Mouse (Mus musculus) inflammation-experienced regulatory T-cells, adult 6 months (primary cell): Measurements from ENCODE around the gene Spata17. TPM values are rescaled to one million over a fixed set of nuclear protein-coding genes. Genes with fewer than 3 reads are reported as not detected.
A peak's percentile ranks its signal among the peaks of the same experiment; 100 is the strongest.

Source experiments
- ATAC-seq: one replicate; pipeline ENCODE4 v1.8.0; 2017
- polyA plus RNA-seq, 3 experiments: library from polyadenylated mRNA; unstranded; fragments of 100-300 nt; shearing (Covaris generic); gene quantifications; one replicate each; pipeline ENCODE4 v1.2.1; 2017

Gene Spata17
- polyA plus RNA-seq: not detected

DNA sequence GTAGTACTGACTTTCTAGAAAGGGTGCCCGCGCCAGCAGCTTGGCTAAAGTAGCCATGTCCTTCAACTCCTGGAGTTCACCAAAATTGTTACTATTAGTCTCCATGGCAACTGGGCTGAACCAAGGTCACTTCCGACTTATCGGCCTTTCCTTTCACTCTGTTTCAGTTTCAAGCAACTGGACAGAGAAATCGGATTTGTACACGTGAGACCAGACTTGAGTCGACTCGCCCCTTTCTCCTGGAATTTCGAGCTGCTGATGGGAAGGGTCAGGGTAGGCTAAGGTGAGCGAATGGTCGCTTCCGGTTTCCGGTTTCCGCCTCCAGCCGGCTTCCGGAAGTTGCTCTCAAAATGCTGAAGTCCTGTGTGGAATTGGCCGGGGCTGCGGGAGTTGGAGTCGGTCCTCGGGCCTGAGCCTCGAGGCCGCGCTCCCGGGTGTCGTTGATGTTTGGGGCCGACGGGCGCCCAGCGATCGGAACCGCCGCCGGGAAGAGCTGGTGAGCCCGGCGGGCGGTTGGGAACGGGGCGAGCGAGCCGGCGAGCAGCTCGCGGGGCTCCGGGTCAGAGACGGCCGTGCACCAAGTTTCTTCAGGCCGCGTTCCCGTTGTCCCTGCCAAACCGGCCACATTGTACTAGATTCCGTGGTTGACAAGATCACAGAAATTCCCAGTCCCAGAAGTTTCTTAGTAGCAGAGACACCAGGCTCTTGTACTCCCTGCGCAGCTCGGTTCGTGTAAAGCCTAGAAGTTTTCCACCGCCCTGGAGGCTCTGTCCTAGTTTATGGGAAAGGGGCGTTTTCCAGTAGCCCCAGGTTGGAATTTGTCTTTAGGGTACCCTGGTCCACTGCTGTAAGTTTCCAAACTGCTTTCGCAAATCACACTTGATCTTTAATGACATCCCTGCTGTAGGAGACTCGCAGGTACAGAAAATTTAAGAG lies at the start of gene Spata17, which contains the start of gene Gpatch2:
Spata17 (minus strand) TSS at position 285 of the 936 bp plus-strand sequence.
Gpatch2 (plus strand) TSS at position 328 of the 936 bp plus-strand sequence.
- peak; percentile 87 for ATAC-seq

DNA sequence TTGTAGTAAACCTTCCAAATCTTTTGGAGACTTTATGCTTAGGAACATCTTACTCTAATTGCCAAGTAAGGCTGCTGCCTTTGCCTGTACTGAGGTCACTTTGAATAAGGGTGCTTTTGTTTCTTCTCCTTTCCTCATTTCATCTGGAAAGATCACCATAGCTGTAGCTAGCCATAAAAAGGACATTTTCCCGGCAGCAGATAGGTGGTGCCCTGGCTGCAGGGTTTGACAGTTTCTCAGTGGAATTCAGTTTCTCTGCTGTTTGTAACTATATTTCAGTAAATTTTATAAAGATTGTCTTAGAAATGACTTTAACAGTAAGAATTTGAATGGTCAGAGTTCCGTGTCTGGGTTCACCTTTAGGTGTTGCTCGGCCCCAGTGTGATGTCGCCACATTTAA lies 43.5 kb upstream of the Spata17 start:
- no peak for ATAC-seq

DNA sequence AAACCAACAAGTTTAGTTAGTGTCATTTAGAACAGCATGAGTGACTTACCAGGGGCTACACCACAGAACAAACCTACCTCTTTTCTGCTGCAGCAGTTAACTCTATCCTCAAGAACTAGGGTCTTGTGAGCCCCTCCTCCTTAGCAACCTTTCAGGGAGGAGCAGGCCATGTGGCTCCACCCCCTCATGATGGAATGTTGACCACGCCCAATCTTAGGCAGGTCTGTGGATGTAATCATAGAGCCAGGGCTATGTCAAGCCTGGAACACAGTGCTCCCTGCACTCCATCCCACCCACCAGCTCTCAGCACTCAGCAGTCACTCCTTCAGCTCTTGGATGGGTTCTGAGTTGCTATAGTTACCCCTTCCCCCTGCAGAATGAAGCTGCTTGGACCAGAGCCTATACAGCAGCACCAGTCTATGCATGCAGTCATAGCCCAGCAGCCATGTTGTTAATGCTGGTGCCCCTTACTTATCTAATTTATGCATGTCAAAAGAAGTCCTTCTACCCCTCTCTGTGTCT lies 35.5 kb upstream of the Spata17 start:
- ATAC-seq: no peak

DNA sequence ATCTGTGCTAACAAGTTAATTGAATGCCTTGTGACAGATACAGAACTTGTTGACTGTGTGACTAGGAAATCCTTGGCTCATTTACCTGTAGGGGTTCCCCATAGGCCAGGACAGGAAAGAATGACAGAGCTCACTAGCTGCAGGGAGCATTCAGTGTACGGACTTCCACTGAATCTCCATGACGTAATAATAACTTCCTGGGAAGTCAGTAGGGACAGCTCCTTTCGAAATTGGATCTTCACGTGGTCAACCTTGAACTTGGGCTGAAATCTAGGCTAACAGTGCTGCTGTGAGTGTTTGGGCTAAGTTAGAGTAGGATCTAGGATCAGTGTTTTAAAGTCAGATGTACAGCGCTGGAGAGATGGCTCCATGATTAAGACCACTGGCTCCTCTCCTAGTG lies 29.5 kb upstream of the Spata17 start:
- no peak for ATAC-seq

DNA sequence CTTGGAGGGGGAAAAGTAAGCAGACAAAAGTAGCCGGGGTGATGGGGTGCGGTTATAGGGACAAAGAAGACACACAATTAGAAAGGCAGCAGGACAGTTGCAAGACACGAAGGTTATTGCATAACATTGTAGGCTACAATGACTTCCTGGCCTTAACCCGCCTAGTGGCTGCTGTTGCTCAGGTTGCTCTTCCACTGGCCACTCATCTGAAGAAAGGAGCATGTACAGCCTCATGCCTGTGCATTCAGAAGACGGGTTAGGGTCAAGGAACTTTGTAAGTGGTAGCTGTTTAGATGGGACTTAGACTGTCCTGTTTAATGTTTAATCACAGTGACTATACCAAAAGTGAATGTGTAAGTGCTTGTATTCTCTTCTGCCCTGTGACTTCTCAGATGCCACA lies 26.1 kb upstream of the Spata17 start:
- no peak for ATAC-seq

DNA sequence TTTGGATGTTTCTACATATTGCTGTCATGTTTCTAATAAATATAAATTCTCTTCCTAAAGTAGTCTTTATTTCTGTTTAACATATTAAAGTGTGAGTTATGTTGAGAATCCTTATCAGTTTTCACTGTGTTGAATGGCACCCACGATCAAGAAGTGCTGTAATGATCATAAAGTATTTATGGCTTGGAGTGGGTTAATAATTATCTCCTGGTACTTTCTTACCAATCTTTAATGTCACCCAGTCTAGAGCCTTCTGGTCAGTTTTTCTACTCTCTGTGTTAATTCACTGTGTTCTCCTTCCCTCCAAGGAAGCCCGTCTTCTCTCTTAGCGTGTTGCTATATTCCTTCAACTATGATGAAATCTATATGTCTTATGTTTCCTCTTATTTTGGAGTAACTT lies 25.0 kb upstream of the Spata17 start:
- ATAC-seq: no peak

DNA sequence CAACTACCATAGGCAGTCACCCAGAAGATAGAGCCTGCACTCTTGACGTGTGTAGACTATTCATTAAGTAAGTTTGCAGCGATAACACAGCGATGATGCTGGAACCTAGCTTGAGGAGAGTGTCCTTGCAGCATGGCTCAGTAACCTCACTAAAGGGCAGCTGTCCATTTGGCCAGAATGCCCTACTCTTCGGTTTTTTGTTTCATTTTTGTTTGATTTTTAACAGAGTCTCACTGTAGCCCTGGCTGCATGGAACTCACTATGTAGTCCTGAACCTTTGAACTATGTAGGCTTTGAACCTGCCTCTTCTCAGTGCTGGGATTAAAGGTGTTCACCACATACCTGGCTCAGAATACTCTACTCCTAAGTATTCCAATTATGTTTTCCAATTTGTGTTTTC lies 22.8 kb upstream of the Spata17 start:
- ATAC-seq: no peak

DNA sequence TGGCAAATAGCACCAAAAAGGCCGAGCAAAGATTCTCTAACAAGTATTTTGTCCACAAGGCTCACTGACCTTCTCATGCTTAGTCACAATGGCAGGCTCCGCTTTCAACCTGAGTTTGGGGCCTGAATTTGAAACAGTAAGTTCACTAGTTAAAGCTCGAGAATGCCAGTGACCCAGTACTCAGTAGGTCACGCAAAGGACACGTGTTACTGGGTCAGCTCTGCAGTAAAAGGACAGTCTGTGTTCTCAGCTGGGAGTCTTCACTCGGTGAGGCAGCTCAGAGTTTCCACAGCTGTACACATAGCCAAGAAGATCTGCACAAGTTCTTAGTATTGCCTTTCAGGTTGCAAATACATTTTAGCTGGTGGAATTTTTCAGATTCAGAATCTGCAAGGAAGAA lies 21.0 kb upstream of the Spata17 start:
- ATAC-seq: no peak

DNA sequence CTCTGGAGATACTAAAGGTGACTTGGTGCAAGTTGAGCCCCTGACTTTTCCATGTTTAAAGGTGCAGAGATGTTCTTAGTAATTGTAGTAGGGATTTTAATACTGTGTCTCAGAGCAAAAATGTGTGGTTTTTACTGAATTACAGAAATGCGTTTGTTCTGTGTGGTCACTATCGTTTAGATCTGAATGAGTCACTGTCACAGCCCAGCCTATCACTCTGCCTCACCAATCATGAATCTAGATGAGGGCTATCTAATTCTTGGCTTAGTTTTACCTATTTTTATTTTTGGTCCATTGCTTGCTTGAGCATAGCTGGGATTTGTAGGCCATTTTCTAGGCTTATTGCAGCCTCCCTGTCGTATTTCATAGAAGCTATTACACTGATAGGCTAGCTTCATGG lies 19.9 kb upstream of the Spata17 start:
- no peak for ATAC-seq

DNA sequence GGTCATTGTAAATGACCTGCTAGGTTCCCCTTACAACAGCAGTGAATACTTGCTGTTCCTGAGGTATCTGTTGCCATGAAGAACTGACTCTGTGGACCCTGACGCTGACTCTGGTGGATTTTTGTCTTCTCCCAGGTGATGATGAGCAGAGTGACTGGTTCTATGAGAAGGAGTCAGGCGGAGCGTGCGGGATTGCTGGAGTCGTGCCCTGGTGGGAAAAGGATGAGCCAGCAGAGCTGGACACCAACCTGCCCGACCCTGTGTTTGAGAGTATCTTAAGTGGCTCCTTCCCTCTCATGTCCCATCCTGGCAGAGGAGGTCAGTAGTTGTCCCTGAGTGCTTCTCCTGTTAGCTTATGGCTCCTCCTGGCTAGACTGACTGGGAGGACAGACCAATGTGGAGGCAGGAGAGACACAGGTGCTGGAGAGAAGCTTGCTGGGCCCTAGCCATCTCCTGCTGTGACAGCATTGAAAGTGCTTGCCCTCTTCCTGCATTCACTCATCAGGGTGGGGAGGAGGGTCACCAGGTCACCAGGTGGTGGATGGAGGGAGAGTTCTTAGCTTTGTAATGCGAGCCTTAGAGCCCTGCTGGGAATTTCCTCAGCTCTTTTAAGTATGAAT lies 17.8 kb upstream of the Spata17 start:
- no peak for ATAC-seq

DNA sequence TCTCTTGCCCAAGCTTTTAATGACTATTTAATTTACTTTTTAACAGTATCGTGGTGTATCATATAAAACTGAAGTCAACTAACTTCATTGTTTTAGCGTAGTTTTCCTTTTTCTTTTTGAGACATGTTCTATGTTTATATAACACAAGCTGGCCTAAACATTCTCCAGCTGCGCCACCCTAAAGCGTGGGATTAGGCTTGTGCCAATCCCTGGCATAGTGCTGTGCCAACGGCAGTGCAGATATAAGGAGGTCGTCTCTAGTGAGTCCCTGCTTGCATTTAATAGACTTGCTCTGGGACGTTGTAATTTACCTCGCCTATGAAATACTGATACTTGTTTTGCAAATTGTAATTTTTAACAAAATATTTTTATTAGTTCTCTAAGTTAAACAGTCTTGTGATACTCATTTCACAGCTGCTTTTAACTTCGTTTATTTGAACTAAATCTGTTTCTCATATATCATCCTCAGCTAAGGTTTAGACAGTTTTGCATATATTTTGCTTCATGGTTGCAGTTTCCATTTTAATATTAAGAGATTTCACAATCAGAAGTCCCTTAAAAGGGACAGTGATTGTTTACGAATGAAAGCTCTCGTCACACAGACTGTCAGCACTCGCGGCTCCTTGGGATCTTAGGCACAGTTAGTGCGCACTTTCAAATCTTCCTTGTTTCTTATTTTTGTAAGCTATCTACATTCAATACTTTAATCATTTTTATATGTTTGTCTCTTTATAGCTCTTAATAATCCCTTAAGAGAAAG lies 17.1 kb upstream of the Spata17 start:
- no peak for ATAC-seq

DNA sequence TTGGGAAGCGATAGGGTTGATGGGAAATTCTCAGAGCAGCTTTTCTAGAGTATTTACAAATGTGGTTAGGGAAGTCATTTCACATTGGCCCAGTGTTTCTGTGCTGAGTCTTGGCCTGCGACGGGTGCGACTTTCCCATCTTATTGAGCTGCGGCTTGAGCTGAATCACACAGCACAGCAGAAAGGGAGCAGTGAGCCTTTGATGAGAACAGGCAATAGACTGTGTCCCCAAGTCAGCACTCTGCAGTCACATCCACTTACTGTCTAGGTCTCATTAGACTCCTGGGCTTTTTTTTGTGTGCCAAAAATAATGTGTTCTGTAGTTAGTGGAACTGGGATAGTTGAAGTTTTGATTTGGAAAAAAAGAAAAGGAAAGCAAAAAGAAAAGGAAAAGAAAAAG lies 15.0 kb upstream of the Spata17 start:
- ATAC-seq: no peak

DNA sequence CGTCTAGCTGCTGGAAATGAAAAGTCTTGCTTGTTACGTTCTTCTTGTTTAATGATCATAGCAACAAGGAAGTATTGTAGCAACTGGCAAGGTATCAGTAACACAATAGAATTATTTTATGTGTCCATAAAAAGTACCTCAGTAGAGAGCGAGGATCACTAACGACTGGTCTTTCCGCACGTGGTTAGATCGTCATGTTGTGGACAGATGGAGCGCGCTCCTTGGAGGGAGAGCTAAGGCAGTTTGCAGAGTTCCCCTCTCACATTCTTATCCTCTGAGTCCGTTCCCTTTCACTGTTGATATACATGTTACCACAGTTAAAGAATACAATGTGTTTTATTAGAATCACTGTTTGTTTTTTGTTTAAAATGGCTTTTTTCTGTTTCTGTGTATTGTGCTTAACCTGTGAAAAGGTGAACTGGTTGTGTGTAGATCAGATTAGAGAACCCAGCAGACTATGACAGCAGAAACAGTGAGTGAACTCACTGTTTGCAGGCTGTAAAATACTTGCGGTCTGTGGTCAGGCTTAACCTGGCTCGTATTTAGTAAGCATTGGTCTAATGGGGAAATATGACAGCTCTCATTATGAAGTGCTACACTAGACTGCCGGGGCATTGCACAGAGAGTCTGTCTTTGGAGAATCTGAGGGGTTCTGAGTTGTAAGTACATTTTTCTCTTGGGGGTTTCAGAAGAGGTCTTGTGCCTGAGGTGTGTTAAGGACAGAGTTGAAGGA lies 13.3 kb upstream of the Spata17 start:
- ATAC-seq: peak; percentile 82

DNA sequence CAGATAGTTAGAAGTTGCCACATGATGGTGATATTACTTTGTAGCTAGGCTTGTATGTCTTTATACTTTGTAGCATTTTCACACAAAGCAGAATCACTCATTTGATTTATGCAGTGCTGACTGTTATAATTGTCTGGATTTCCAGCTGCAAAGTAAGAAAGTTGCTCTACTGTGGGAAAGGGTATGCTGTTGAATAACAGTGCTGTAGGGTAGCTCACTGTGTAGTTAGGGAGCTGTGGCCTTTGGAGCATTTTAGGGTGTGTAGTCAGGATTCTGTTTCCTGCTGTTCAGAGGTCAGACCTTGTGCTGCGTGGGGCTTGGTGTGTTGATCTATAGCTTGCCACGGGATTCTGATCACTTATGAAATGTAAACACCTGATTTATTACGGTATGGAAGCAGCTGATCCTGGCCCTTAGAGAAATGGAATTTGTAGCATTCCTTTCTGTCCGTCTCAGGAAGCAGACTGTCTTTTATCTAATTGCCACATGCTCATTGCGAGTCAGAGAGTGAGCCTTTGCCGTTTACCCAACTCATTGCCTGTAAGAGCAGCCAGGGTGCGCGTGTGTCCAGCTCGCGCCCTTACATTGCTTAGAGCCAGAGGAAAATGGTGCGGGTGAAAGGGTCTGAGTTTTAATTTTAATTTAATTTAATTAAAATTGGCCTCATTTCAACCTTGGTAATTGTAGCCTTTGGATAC lies 11.2 kb upstream of the Spata17 start:
- ATAC-seq: no peak

DNA sequence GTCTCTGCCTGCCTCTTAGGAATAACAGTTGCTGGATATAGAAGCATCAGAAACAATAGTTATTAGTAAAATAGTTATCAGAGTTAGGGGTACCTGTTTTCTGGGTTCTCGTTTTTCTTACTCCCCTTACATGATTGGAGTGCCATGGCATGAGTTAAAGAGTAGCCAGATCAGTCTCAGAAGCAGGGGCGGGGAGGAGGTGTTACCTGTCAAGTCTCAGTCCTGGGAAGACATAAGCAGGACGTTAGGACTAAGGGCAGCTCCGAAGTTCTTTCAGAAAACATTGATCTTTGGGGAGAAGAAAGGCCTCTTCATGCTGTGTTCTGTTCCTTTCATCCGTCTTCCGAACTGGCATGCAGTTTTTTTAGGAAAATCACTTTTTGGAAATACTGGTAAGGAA lies 5.5 kb upstream of the Spata17 start:
- no peak for ATAC-seq

DNA sequence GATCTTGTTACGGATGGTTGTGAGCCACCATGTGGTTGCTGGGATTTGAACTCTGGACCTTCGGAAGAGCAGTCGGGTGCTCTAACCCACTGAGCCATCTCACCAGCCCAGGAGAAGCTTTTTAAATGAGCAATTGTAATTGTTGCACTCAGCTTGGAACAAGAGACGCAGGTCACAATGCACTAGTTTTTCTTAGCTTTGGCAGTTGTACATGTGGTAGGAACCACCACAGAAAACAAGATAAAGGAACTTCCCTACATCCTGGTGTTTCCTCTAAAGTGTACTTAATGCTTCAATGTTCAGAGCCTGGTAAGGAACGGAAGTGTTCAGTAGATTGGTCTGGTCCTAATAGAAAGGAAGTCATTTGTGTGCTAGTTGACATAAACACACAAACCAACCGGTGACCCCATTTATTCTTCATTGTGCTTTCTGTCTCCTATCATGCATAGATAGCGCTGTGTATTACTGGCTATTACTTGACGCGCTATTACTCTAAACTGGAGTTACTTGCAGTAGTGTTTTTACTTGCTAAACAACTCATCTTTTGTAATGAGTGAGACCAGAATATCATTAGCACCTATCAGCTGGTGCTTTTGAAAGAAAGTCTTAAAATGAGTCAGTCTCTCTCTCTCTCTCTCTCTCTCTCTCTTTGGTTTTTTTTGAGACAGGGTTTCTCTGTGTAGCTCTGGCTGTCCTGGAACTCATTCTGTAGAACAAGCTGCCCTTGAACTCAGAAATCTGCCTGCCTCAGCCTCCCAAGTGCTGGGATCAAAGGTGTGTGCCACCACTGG lies 1.6 kb upstream of the Spata17 start:
- no peak for ATAC-seq

DNA sequence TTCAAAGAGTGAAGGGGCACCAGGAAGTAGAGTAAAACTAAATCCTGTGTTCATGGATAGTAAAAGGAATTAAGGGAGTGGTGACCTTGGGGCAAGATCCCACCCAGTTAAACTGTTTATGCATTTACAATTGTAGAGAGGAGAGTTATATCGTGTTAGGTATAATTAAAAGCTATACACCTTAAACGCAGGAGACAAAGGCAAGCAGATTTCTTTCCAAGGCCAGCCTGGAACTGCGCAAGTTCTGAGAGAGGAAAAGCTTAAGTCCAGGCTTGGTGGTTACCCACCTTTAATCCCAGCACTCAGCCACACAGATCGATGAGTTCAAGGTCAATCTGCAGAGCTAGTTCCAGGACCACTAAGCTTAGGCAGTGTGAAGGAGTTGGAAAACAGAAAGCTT lies 4.5 kb downstream of the Spata17 start:
- no peak for ATAC-seq

DNA sequence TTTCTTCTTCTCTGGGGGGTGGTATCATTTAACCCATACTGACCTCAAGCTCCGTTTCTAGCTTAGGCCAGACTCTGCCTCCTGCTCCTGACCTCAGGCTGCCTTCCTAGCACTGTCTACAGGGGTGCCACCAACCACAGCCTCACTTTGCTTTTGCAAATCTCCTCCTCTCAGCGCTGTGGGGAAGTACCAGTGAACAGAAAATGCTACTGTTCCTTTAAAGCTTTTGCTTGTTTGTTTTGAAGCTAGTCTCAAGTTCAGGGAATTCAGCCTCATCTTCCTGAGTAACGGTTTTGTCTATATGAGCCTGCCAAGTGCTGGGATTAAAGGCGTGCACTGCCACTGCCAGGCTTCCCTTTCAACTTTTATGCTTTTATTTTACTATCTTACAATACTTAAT lies 5.8 kb downstream of the Spata17 start:
- no peak for ATAC-seq

DNA sequence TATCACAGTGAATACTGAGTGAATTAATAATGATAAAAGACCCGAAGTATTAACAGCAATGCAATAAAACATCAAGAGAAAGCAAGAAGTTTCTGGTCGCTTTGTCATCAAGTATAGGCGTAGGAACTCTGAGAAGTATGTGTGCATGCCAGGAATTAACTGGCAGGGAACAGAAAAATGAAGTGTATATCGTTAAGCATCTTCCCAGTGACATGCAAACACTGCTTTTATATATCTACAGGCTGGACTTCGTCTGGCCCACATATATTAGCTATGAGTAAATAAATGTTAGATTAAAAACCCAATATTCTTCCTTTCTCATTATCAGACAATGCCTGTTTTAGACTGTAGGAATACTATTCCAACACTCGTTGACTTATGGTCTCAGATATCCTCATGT lies 9.8 kb downstream of the Spata17 start:
- ATAC-seq: no peak

DNA sequence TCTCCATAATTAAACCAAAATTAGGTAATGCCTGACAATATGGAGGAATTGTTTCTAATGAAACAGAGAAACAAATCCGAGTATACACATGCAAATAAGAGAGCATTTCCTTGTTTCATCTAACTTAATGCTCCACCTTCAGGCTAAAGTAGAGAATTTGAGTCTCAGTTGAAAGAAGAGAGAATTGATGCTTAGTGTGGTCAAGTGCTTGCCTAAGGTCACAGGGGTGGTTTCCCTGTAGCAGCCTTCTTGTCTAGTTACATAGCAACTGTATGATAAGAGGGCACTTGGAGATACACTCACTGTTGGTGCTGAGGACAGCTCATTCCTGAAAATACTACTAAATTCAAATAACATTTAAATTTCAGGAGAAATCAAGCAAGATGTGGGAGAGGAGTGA lies 36.7 kb downstream of the Spata17 start:
- ATAC-seq: no peak

DNA sequence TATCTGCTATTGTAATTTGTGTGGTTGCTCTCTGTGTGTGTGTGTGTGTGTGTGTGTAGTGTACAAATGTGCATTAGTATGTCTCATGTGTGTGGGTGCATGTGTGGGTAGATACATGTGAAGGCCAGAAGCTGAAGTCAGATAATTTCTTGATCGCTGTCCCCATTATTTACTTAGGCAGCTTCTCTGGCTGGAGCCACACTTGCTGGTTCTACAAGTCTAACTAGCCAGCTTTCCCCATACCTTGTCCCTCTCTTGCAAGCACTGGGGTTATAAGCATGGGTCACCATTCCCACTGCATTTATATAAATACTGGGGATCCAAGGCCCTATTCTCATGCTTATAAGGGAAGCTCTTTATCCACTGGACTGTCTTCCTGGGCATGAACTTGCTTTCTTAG lies 39.3 kb downstream of the Spata17 start:
- no peak for ATAC-seq
